Mouse (Mus musculus) bone marrow macrophage, adult 2 months (primary cell): Measurements from ENCODE around the gene Ube2g2. TPM values are rescaled to one million over a fixed set of nuclear protein-coding genes. Genes with fewer than 3 reads are reported as not detected.

ENCODE experiments used
- H3K27ac ChIP-seq: 2 replicates; pipeline ENCODE4 v1.5.1; 2012; ENCODE audit warnings: low read depth, low read length; ENCODE audit not compliant: insufficient read depth
- H3K4me1 ChIP-seq: 2 replicates; pipeline ENCODE4 v1.6.1; 2012; ENCODE audit warnings: low read length; ENCODE audit not compliant: control insufficient read depth, insufficient read depth
- H3K4me3 ChIP-seq: 2 replicates; pipeline ENCODE4 v1.5.1; 2012; ENCODE audit warnings: mild to moderate bottlenecking, low read length, moderate library complexity; ENCODE audit not compliant: insufficient read depth
- CTCF ChIP-seq: IDR thresholded peaks from 2 replicates; pipeline ENCODE4 v1.5.1; 2012; ENCODE audit warnings: low read depth, mild to moderate bottlenecking, low read length, moderate library complexity
- POLR2A ChIP-seq: IDR thresholded peaks from 2 replicates; pipeline ENCODE4 v1.6.1; 2012; ENCODE audit warnings: mild to moderate bottlenecking, low read depth, low read length, borderline replicate concordance
- polyA plus RNA-seq: library from polyadenylated mRNA; stranded (reverse); fragments of >200 nt; gene quantifications from 2 replicates; pipeline ENCODE4 v1.2.4, GENCODE M21; 2012; ENCODE audit not compliant: missing spikeins, insufficient read depth, insufficient read length

Gene Ube2g2
- polyA plus RNA-seq, 1 experiment = 61.2 TPM

GRCm38 (mm10) chr10:77605908-77606826 is 15.9 kb upstream of the Ube2g2 start, which contains the start of the genes Sumo3 and Gm49325:
Gene Sumo3 (plus strand): TSS chr10:77606097.
Gene Gm49325 (plus strand): TSS chr10:77606197.
- Histone ChIP-seq H3K27ac (peak within 1 kb of the TSS; percentile 89), H3K4me1 (peaks cover 14% of the 10 kb centered on the region), H3K4me3 (peak within 1 kb of the TSS; percentile 87)
- no peak for TF ChIP-seq POLR2A
- TF ChIP-seq CTCF = no peak

- peaks cover 14% of the 10 kb centered on the region for H3K4me1 ChIP-seq
- TF ChIP-seq POLR2A (no peak), CTCF (no peak)
- peak overlapping the region; percentile 85 for H3K27ac ChIP-seq
- peak overlapping the region; percentile 87 for H3K4me3 ChIP-seq
These were observed 15.2 kb upstream of the Ube2g2 start for GRCm38 (mm10) chr10:77606855-77607254.

- peak overlapping the region; percentile 85 for H3K27ac ChIP-seq
- peak overlapping the region; percentile 87 for H3K4me3 ChIP-seq
- peaks cover 14% of the 10 kb centered on the region for H3K4me1 ChIP-seq
- TF ChIP-seq POLR2A (no peak), CTCF (no peak)
These were observed 14.6 kb upstream of the Ube2g2 start for GRCm38 (mm10) chr10:77607441-77607840.

GRCm38 (mm10) chr10:77608589-77608988 is 13.5 kb upstream of the Ube2g2 start:
- H3K4me1 ChIP-seq = peaks cover 22% of the 10 kb centered on the region
- no peak for TF ChIP-seq CTCF
- no peak for TF ChIP-seq POLR2A
- H3K27ac ChIP-seq = no peak overlapping the region
- no peak overlapping the region for H3K4me3 ChIP-seq

- peaks cover 32% of the 10 kb centered on the region for H3K4me1 ChIP-seq
- no peak overlapping the region for H3K4me3 ChIP-seq
- TF ChIP-seq POLR2A = no peak
- TF ChIP-seq CTCF = no peak
- H3K27ac ChIP-seq = 0 out of 2 replicates have a peak overlapping the region, but pooled peaks have one; percentile 8
These were observed 11.7 kb upstream of the Ube2g2 start for GRCm38 (mm10) chr10:77610221-77610961.

- no peak overlapping the region for H3K4me3 ChIP-seq
- TF ChIP-seq CTCF (no peak), POLR2A (no peak)
- H3K4me1 ChIP-seq = peaks cover 25% of the 10 kb centered on the region
- H3K27ac ChIP-seq = peak overlapping the region; percentile 83
These were observed 8.7 kb upstream of the Ube2g2 start for GRCm38 (mm10) chr10:77613409-77613808.

GRCm38 (mm10) chr10:77615647-77616046 is 6.4 kb upstream of the Ube2g2 start:
- Histone ChIP-seq H3K4me3 (no peak overlapping the region), H3K4me1 (peaks cover 31% of the 10 kb centered on the region)
- TF ChIP-seq CTCF (no peak), POLR2A (no peak)

GRCm38 (mm10) chr10:77616166-77616565 is 5.9 kb upstream of the Ube2g2 start:
- Histone ChIP-seq H3K4me1 (peaks cover 34% of the 10 kb centered on the region), H3K4me3 (no peak overlapping the region), H3K27ac (no peak overlapping the region)
- TF ChIP-seq POLR2A = no peak
- TF ChIP-seq CTCF = no peak

More at GRCm38 (mm10) chr10:77615647-77616046, 6.4 kb upstream of the Ube2g2 start:
- no peak overlapping the region for H3K27ac ChIP-seq

- peaks cover 40% of the 10 kb centered on the region for H3K4me1 ChIP-seq
- TF ChIP-seq CTCF = no peak
- TF ChIP-seq POLR2A = no peak
- H3K27ac ChIP-seq = no peak overlapping the region
- H3K4me3 ChIP-seq = no peak overlapping the region
These were observed 5.1 kb upstream of the Ube2g2 start for GRCm38 (mm10) chr10:77616926-77617325.
